Mouse (Mus musculus): ENCODE measurements around the gene Tagln3. TPM values are rescaled to one million over a fixed set of nuclear protein-coding genes. Genes with fewer than 3 reads are reported as not detected.
A peak's percentile ranks its signal among the peaks of the same experiment; 100 is the strongest.

The Tagln3 gene
- polyA plus RNA-seq, 1 experiment from 2014 or later, result 2.4 TPM

- ATAC-seq (replicated peaks; ENCODE audit: extremely low read depth, insufficient read depth, low FRiP score), result 0 out of 2 replicates have a peak, but pooled peaks have one; percentile 32
- Histone ChIP-seq H3K27ac (ENCODE audit: low read length) (no peak overlapping the region), H3K4me1 (ENCODE audit: control insufficient read depth, insufficient read depth, low read length) (peaks cover 10% of the 10 kb centered on the region; the same call in 1 of the 2 replicates), H3K9ac (ENCODE audit: low read length) (peak overlapping the region; percentile 70), H3K4me2 (ENCODE audit: low read depth, low read length) (peak overlapping the region; percentile 96), H3K9me3 (replicated peaks; ENCODE audit: control insufficient read depth, low read length) (no peaks in the 10 kb centered on the region), H3K27me3 (ENCODE audit: control insufficient read depth, insufficient read depth, low read length) (no peaks in the 10 kb centered on the region), H3K36me3 (ENCODE audit: control insufficient read depth, insufficient read depth) (peaks cover 3% of the 10 kb centered on the region; the same call in 1 of the 2 replicates), H3K4me3 (ENCODE audit: low read length) (peak overlapping the region; percentile 64)
- WGBS, result 5% methylated on average over 10 of the region's 10 CpGs
Measured at GRCm38 (mm10) chr16:45724742-45725102, 314 bp upstream of the Tagln3 start.

GRCm38 (mm10) chr16:45723172-45723901 is 1.1 kb downstream of the Tagln3 start:
- H3K36me3 ChIP-seq (ENCODE audit: control insufficient read depth, insufficient read depth), result peaks cover under 1% of the 10 kb centered on the region; the same call in 1 of the 2 replicates
- H3K4me2 ChIP-seq (ENCODE audit: low read depth, low read length), result peak overlapping the region; percentile 96
- H3K4me3 ChIP-seq (ENCODE audit: low read length), result peak overlapping the region; percentile 64
- H3K27ac ChIP-seq (ENCODE audit: low read length), result no peak overlapping the region
- no peaks in the 10 kb centered on the region for H3K9me3 ChIP-seq (replicated peaks; ENCODE audit: control insufficient read depth, low read length)
- ATAC-seq (replicated peaks; ENCODE audit: extremely low read depth, insufficient read depth, low FRiP score), result no peak
- H3K27me3 ChIP-seq (ENCODE audit: control insufficient read depth, insufficient read depth, low read length), result no peaks in the 10 kb centered on the region
- H3K9ac ChIP-seq (ENCODE audit: low read length), result peak overlapping the region; percentile 70; the same call in 1 of the 2 replicates
- WGBS, result 69% methylated on average over 6 of the region's 6 CpGs
- H3K4me1 ChIP-seq (ENCODE audit: control insufficient read depth, insufficient read depth, low read length), result peaks cover 10% of the 10 kb centered on the region; the same call in 1 of the 2 replicates

- 64% methylated on average over 3 of the region's 3 CpGs for WGBS
- no peak for ATAC-seq (replicated peaks; ENCODE audit: extremely low read depth, insufficient read depth, low FRiP score)
- Histone ChIP-seq H3K4me1 (ENCODE audit: control insufficient read depth, insufficient read depth, low read length) (peaks cover 10% of the 10 kb centered on the region; the same call in 1 of the 2 replicates), H3K4me2 (ENCODE audit: low read depth, low read length) (no peak overlapping the region), H3K27me3 (ENCODE audit: control insufficient read depth, insufficient read depth, low read length) (no peaks in the 10 kb centered on the region), H3K4me3 (ENCODE audit: low read length) (no peak overlapping the region), H3K9me3 (replicated peaks; ENCODE audit: control insufficient read depth, low read length) (no peaks in the 10 kb centered on the region), H3K9ac (ENCODE audit: low read length) (no peak overlapping the region), H3K27ac (ENCODE audit: low read length) (no peak overlapping the region), H3K36me3 (ENCODE audit: control insufficient read depth, insufficient read depth) (no peaks in the 10 kb centered on the region)
Measured at GRCm38 (mm10) chr16:45722460-45722951, 1.9 kb downstream of the Tagln3 start.

GRCm38 (mm10) chr16:45720022-45720630 is 4.3 kb downstream of the Tagln3 start:
- no peak overlapping the region for H3K9ac ChIP-seq (ENCODE audit: low read length)
- H3K27me3 ChIP-seq (ENCODE audit: control insufficient read depth, insufficient read depth, low read length), result no peaks in the 10 kb centered on the region
- no peaks in the 10 kb centered on the region; the same call in 1 of the 2 replicates for H3K36me3 ChIP-seq (ENCODE audit: control insufficient read depth, insufficient read depth)
- H3K27ac ChIP-seq (ENCODE audit: low read length), result no peak overlapping the region
- no peak overlapping the region for H3K4me2 ChIP-seq (ENCODE audit: low read depth, low read length)
- 76% methylated on average over 10 of the region's 10 CpGs for WGBS
- H3K4me3 ChIP-seq (ENCODE audit: low read length), result no peak overlapping the region
- H3K4me1 ChIP-seq (ENCODE audit: control insufficient read depth, insufficient read depth, low read length), result peaks cover 10% of the 10 kb centered on the region; the same call in 1 of the 2 replicates
- no peak for ATAC-seq (replicated peaks; ENCODE audit: extremely low read depth, insufficient read depth, low FRiP score)
- peaks cover 5% of the 10 kb centered on the region; the same call in 1 of the 2 replicates for H3K9me3 ChIP-seq (replicated peaks; ENCODE audit: control insufficient read depth, low read length)

- H3K4me3 ChIP-seq (ENCODE audit: low read length), result no peak overlapping the region
- no peak overlapping the region for H3K27ac ChIP-seq (ENCODE audit: low read length)
- no peak for ATAC-seq (replicated peaks; ENCODE audit: extremely low read depth, insufficient read depth, low FRiP score)
- H3K9ac ChIP-seq (ENCODE audit: low read length), result no peak overlapping the region
- no peaks in the 10 kb centered on the region; the same call in 1 of the 2 replicates for H3K36me3 ChIP-seq (ENCODE audit: control insufficient read depth, insufficient read depth)
- 77% methylated on average over 4 of the region's 4 CpGs for WGBS
- no peaks in the 10 kb centered on the region for H3K4me1 ChIP-seq (ENCODE audit: control insufficient read depth, insufficient read depth, low read length)
- H3K27me3 ChIP-seq (ENCODE audit: control insufficient read depth, insufficient read depth, low read length), result no peaks in the 10 kb centered on the region
- no peak overlapping the region for H3K4me2 ChIP-seq (ENCODE audit: low read depth, low read length)
- H3K9me3 ChIP-seq (replicated peaks; ENCODE audit: control insufficient read depth, low read length), result peaks cover 5% of the 10 kb centered on the region; the same call in 1 of the 2 replicates
Measured at GRCm38 (mm10) chr16:45718296-45718695, 6.1 kb downstream of the Tagln3 start.

- Histone ChIP-seq H3K4me2 (ENCODE audit: low read depth, low read length) (no peak overlapping the region), H3K9ac (ENCODE audit: low read length) (no peak overlapping the region), H3K27me3 (ENCODE audit: control insufficient read depth, insufficient read depth, low read length) (no peaks in the 10 kb centered on the region), H3K4me3 (ENCODE audit: low read length) (no peak overlapping the region), H3K27ac (ENCODE audit: low read length) (no peak overlapping the region), H3K36me3 (ENCODE audit: control insufficient read depth, insufficient read depth) (no peaks in the 10 kb centered on the region; the same call in 1 of the 2 replicates), H3K4me1 (ENCODE audit: control insufficient read depth, insufficient read depth, low read length) (no peaks in the 10 kb centered on the region), H3K9me3 (replicated peaks; ENCODE audit: control insufficient read depth, low read length) (peaks cover 5% of the 10 kb centered on the region; the same call in 1 of the 2 replicates)
- ATAC-seq (replicated peaks; ENCODE audit: extremely low read depth, insufficient read depth, low FRiP score), result no peak
- 72% methylated on average over 5 of the region's 5 CpGs for WGBS
Measured at GRCm38 (mm10) chr16:45714489-45715150, 9.8 kb downstream of the Tagln3 start.

- H3K9ac ChIP-seq (ENCODE audit: low read length), result no peak overlapping the region
- H3K4me1 ChIP-seq (ENCODE audit: control insufficient read depth, insufficient read depth, low read length), result no peaks in the 10 kb centered on the region
- no peaks in the 10 kb centered on the region for H3K27me3 ChIP-seq (ENCODE audit: control insufficient read depth, insufficient read depth, low read length)
- peaks cover 5% of the 10 kb centered on the region; the same call in 1 of the 2 replicates for H3K9me3 ChIP-seq (replicated peaks; ENCODE audit: control insufficient read depth, low read length)
- no peak overlapping the region for H3K4me2 ChIP-seq (ENCODE audit: low read depth, low read length)
- no peak overlapping the region for H3K27ac ChIP-seq (ENCODE audit: low read length)
- H3K4me3 ChIP-seq (ENCODE audit: low read length), result no peak overlapping the region
- no peak for ATAC-seq (replicated peaks; ENCODE audit: extremely low read depth, insufficient read depth, low FRiP score)
- 65% methylated on average over 1 of the region's 1 CpGs for WGBS
- no peaks in the 10 kb centered on the region; the same call in 1 of the 2 replicates for H3K36me3 ChIP-seq (ENCODE audit: control insufficient read depth, insufficient read depth)
Measured at GRCm38 (mm10) chr16:45713878-45714277, 10.5 kb downstream of the Tagln3 start.

- WGBS, result 89% methylated on average over 5 of the region's 5 CpGs
- Histone ChIP-seq H3K9ac (ENCODE audit: low read length) (no peak overlapping the region), H3K4me1 (ENCODE audit: control insufficient read depth, insufficient read depth, low read length) (no peaks in the 10 kb centered on the region), H3K27me3 (ENCODE audit: control insufficient read depth, insufficient read depth, low read length) (no peaks in the 10 kb centered on the region), H3K36me3 (ENCODE audit: control insufficient read depth, insufficient read depth) (no peaks in the 10 kb centered on the region; the same call in 1 of the 2 replicates), H3K27ac (ENCODE audit: low read length) (no peak overlapping the region), H3K4me3 (ENCODE audit: low read length) (no peak overlapping the region), H3K9me3 (replicated peaks; ENCODE audit: control insufficient read depth, low read length) (peaks cover 5% of the 10 kb centered on the region; the same call in 1 of the 2 replicates), H3K4me2 (ENCODE audit: low read depth, low read length) (no peak overlapping the region)
- ATAC-seq (replicated peaks; ENCODE audit: extremely low read depth, insufficient read depth, low FRiP score), result no peak
Measured at GRCm38 (mm10) chr16:45713261-45713660, 11.1 kb downstream of the Tagln3 start.

Data from heart, embryonic 16.5 days (tissue).